Mouse (Mus musculus) gastrocnemius, postnatal 4 days (tissue): ENCODE data around the gene Pstpip1. TPM values are rescaled to one million over a fixed set of nuclear protein-coding genes. Genes with fewer than 3 reads are reported as not detected.

Experiments used
- DNase-seq, 2 experiments: peaks; one replicate each; pipeline ENCODE4 v3.0.0; 2021 to 2022; ENCODE audit warnings: low spot score in 2 of 2, mixed read lengths in 2 of 2
- long read RNA-seq, 2 experiments: library from polyadenylated mRNA; stranded (forward); transcript quantifications; one replicate each; pipeline ENCODE4 v2.0.0; 2021
- total RNA-seq, 2 experiments: library from RNA; stranded (reverse); gene quantifications; 2 replicates each; pipeline ENCODE4 v1.2.3; 2021

The Pstpip1 gene
- 1 to 10 TPM; 1.3 to 2.0 TPM for total RNA-seq
- long read RNA-seq, experiment 1, partial matches to known transcripts, result 1 of 1 reads
- long read RNA-seq, experiment 1, other reads (novel, unspliced or antisense), result 0 of 1 reads
- long read RNA-seq, experiment 2, partial matches to known transcripts, result 0 of 1 reads
- long read RNA-seq, experiment 2, other reads (novel, unspliced or antisense), result 0 of 1 reads

- DNase-seq, result peak; percentile 56 to 85
These were observed at the start of gene Pstpip1 for GRCm38 (mm10) chr9:56089778-56090520. TSS of gene Pstpip1 (plus strand) at chr9:56089962.

GRCm38 (mm10) chr9:56041372-56042180 is 48.2 kb upstream of the Pstpip1 start, which contains the start of gene Rcn2:
TSS of gene Rcn2 (plus strand) at chr9:56041845.
- peak; percentile 92 to 94 for DNase-seq

- DNase-seq, result no peak
These were observed 47.6 kb upstream of the Pstpip1 start for GRCm38 (mm10) chr9:56042181-56042621.

GRCm38 (mm10) chr9:56053796-56054195 is 36.0 kb upstream of the Pstpip1 start:
- DNase-seq, result no peak

GRCm38 (mm10) chr9:56056147-56056546 is 33.6 kb upstream of the Pstpip1 start:
- no peak for DNase-seq

GRCm38 (mm10) chr9:56062336-56062735 is 27.4 kb upstream of the Pstpip1 start:
- no peak for DNase-seq

- no peak for DNase-seq
These were observed 24.8 kb upstream of the Pstpip1 start for GRCm38 (mm10) chr9:56065011-56065410.

- DNase-seq, result no peak
These were observed 21.8 kb upstream of the Pstpip1 start for GRCm38 (mm10) chr9:56067964-56068363.

GRCm38 (mm10) chr9:56068630-56069029 is 21.1 kb upstream of the Pstpip1 start:
- DNase-seq, result no peak

- no peak for DNase-seq
These were observed 16.9 kb upstream of the Pstpip1 start for GRCm38 (mm10) chr9:56072861-56073260.

GRCm38 (mm10) chr9:56074863-56075262 is 14.9 kb upstream of the Pstpip1 start:
- DNase-seq, result no peak

- DNase-seq, result peak in 1 of 2 experiments; percentile 50
These were observed 14.5 kb upstream of the Pstpip1 start for GRCm38 (mm10) chr9:56075264-56075663.

GRCm38 (mm10) chr9:56075901-56076620 is 13.7 kb upstream of the Pstpip1 start:
- peak in 1 of 2 experiments; percentile 20 for DNase-seq

- DNase-seq, result no peak
These were observed 10.2 kb upstream of the Pstpip1 start for GRCm38 (mm10) chr9:56079587-56079986.

GRCm38 (mm10) chr9:56086524-56086923 is 3.2 kb upstream of the Pstpip1 start:
- DNase-seq, result no peak

GRCm38 (mm10) chr9:56090546-56091225 is 924 bp downstream of the Pstpip1 start:
- no peak for DNase-seq

- no peak for DNase-seq
These were observed 2.3 kb downstream of the Pstpip1 start for GRCm38 (mm10) chr9:56092102-56092501.

- DNase-seq, result no peak
These were observed 8.0 kb downstream of the Pstpip1 start for GRCm38 (mm10) chr9:56097584-56098298.

- no peak for DNase-seq
These were observed 10.3 kb downstream of the Pstpip1 start for GRCm38 (mm10) chr9:56100041-56100522.

GRCm38 (mm10) chr9:56101022-56101421 is 11.3 kb downstream of the Pstpip1 start:
- DNase-seq, result no peak
